Mouse (Mus musculus): ENCODE data around the gene Stra6l.

DNA sequence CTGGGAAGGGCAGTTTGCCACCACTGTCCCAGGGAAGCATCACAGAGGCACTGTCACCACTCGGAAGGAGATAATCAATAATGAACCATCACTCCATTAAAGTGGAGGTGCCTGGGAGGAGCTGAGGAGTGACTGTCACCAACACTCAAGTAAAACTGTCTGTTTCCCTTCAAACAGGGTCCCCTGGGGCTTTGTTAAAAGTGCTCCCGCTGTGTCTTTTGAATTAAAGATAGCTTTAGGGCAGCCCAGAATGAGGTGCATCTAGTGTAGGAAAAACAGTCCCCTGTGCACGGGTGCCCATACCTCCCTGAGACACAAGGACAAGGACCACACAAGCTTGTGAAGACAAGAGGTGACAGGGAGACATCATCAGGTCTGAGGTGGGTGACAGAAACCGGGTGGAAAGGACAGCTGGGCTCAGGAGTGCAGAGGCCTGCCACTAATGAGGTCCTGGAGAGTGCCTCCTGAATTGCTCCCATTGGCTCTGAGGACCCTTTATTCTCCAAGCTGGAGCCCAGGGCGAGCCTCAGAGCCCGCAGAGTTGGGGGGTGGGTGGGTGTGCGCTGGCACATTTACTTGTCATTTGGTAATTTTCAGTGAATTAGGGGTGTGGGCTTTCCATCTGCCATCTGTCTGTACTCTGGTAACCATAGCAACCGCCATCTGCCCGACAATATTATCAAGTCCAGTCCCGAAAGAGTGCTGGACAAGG lies 24.3 kb upstream of the Stra6l start:
- TF ChIP-seq CTCF (IDR thresholded peaks at IDR 0.05; ENCODE audit: borderline replicate concordance, extremely low read depth, insufficient read depth, insufficient read length) (no peak), POLR2A (IDR thresholded peaks at IDR 0.05; ENCODE audit: borderline replicate concordance, extremely low read depth, insufficient read depth, insufficient read length, poor library complexity, severe bottlenecking) (no peak)
